Mouse (Mus musculus) heart, embryonic 13.5 days (tissue): ENCODE data around the gene Crabp1. TPM values are rescaled to one million over a fixed set of nuclear protein-coding genes. Genes with fewer than 3 reads are reported as not detected.

Experiments used
- ATAC-seq: fragments of 200-750 bp; cut with Nextera tagmentation; 2 replicates; pipeline ENCODE4 v1.8.0; 2017; ENCODE audit warnings: moderate TSS enrichment; ENCODE audit not compliant: insufficient number of reproducible peaks, low FRiP score, low TSS enrichment; ENCODE audit errors: extremely low read depth
- H3K27ac ChIP-seq: fragments of 300-500 bp; sonication (generic); replicated peaks from 2 replicates; pipeline ENCODE4 v1.5.1; 2015; ENCODE audit warnings: moderate library complexity, mild to moderate bottlenecking, inconsistent platforms
- H3K27me3 ChIP-seq: fragments of 300-500 bp; sonication (generic); replicated peaks from 2 replicates; pipeline ENCODE4 v1.6.1; 2015; ENCODE audit warnings: mild to moderate bottlenecking, inconsistent platforms
- H3K36me3 ChIP-seq: fragments of 300-500 bp; sonication (generic); 2 replicates; pipeline ENCODE4 v1.6.1; 2015; ENCODE audit warnings: mild to moderate bottlenecking, inconsistent platforms
- H3K4me1 ChIP-seq: fragments of 300-500 bp; sonication (generic); 2 replicates; pipeline ENCODE4 v1.6.1; 2015; ENCODE audit warnings: inconsistent platforms
- H3K4me2 ChIP-seq: fragments of 300-500 bp; sonication (generic); 2 replicates; pipeline ENCODE4 v1.6.1; 2015; ENCODE audit warnings: inconsistent platforms, mild to moderate bottlenecking, moderate library complexity
- H3K4me3 ChIP-seq: fragments of 300-500 bp; sonication (generic); 2 replicates; pipeline ENCODE4 v1.5.1; 2015; ENCODE audit warnings: moderate library complexity, mild to moderate bottlenecking, inconsistent platforms
- H3K9ac ChIP-seq: fragments of 300-500 bp; sonication (generic); 2 replicates; pipeline ENCODE4 v1.6.1; 2015; ENCODE audit warnings: inconsistent platforms, mild to moderate bottlenecking, moderate library complexity
- H3K9me3 ChIP-seq: fragments of 300-500 bp; sonication (generic); 2 replicates; pipeline ENCODE4 v1.6.1; 2016; ENCODE audit warnings: inconsistent platforms
- WGBS: fragments of 180-500 bp; shearing (Covaris S2); methylation state at CpG from one replicate; pipeline ENCODE4 v1.1.7; 2015; ENCODE audit warnings: mixed read lengths; 5-methylcytosine and 5-hydroxymethylcytosine counted together
- polyA plus RNA-seq: library from polyadenylated mRNA; unstranded; fragments of >200 nt; fragmentation: Nextera tagmentation; extraction: Ambion mirVana; gene quantifications from 2 replicates; pipeline ENCODE4 v1.2.1, GENCODE M21; 2015

Crabp1 gene
- polyA plus RNA-seq, 1 experiment from 2014 or later, result 17.6 TPM

DNA sequence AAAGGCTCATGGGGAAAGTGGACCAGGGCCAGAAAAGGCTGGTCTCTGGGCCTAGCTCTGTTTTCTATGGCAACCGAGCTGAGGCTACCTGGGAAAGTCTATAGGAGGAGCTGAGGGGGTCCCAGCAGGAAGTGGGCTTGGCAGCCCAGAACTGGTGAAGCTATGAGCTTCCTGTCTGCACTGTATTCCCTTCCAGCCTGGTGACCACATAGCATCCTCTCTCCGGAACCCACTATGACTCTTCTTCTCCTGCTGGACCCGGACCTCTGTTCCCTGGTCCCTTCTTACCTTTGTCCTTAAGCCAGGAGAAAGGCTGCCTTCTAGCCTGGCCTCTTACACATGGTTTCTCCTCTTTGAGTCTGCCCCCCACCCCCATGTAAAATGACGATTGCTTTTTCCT is 20.7 kb upstream of the Crabp1 start:
- no peak for ATAC-seq
- Histone ChIP-seq H3K27ac (no peak overlapping the region), H3K4me3 (no peak overlapping the region), H3K4me2 (no peak overlapping the region), H3K9me3 (no peaks in the 10 kb centered on the region), H3K9ac (no peak overlapping the region), H3K4me1 (no peaks in the 10 kb centered on the region), H3K27me3 (peaks cover 11% of the 10 kb centered on the region), H3K36me3 (no peaks in the 10 kb centered on the region)
- 59% methylated on average over 4 of the region's 4 CpGs for WGBS

DNA sequence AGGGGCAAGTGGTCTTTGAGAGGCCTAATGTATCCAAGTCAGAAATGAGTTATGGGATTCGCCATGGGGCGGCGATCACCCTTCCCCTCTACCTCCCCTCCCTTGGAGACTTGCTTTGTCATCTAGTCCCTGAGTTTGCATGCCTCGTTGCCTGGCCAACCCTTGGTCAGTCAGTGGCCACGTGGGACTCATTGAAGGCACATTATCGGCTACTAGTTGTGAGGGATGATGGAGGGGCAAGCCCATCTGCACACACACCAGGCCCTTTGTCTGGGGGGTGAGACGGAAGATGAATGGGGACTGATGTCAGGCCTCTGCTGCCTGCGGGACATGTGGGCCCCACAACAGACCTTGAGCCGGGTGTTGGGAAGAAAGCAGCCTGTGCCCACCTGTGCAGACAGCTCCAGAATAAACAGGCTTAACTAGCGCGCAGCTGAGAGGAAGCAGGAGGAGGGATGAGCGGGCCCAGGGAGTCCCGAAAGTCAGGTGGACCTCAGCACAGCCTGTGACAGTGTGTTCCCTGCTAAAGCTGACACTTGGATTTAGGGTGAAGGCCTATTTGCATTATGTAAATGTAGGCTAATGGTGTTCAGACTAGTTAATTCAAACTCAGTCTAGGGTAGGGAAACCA is 18.7 kb upstream of the Crabp1 start:
- H3K27me3 ChIP-seq, result peaks cover 13% of the 10 kb centered on the region; the same call in 1 of the 2 replicates
- no peak overlapping the region for H3K4me3 ChIP-seq
- H3K9ac ChIP-seq, result no peak overlapping the region
- WGBS, result 69% methylated on average over 13 of the region's 13 CpGs
- H3K27ac ChIP-seq, result no peak overlapping the region
- H3K4me1 ChIP-seq, result no peaks in the 10 kb centered on the region; the same call in 1 of the 2 replicates
- no peak for ATAC-seq
- no peaks in the 10 kb centered on the region for H3K36me3 ChIP-seq
- H3K9me3 ChIP-seq, result no peaks in the 10 kb centered on the region
- H3K4me2 ChIP-seq, result no peak overlapping the region

DNA sequence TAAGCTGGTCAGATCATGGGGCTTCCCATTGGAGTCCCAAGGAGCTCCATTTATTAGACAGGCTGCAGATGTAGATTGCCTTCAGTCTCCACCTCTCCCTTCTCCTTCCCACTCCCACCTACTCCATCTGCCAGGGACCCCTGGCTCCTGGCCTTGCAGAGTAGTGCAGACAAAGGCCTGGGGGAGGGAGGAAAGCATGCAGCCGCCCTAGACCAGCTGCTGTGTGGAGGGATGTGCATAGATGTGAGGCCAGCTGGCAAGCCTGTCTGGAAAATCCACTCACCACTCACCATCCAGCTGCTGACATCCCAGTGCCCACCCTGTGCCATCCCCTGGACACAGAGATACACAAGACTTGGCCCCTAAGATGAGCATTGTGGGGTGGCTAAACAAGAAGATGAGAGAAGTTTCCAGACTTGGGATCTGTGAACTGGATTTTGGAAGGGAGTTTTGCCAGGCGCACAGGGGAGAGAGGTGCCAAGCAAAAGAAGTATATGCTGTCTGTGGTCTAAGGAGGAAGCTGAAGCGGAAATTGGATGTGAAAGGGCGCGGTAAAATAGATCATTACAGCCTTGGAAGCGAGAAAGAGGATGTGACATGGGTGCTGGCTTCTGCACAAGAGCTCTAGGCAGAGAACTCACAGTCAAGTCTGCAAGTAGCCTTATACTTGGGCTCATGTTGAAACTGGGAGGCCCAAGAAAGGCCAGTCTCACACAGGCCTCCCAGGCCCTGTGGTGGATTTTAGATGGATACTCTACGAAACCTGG is 14.2 kb upstream of the Crabp1 start:
- Histone ChIP-seq H3K27ac (no peak overlapping the region), H3K4me3 (no peak overlapping the region), H3K9me3 (no peaks in the 10 kb centered on the region), H3K4me2 (no peak overlapping the region), H3K36me3 (no peaks in the 10 kb centered on the region), H3K4me1 (no peaks in the 10 kb centered on the region; the same call in 1 of the 2 replicates), H3K27me3 (peaks cover 44% of the 10 kb centered on the region), H3K9ac (no peak overlapping the region)
- no peak for ATAC-seq
- WGBS, result 82% methylated on average over 7 of the region's 7 CpGs

DNA sequence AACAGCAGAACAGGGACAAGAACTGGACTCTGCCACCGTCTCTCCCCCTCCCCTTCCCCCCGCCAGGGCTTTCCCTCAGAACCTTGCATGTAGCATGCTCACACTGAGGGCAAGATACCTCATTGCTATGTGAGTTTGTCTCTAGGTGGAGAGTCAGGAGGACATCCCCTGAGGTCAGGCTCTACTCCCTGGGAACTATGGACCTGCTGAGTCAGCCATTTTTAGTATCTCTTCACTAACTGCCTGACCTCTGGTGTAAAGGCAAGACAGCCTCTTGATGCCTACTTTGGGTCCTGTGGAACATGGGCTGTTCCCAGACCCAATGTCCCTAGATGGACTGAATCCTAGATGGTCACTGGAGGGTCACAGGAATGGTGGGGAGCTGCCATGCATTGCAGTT is 12.9 kb upstream of the Crabp1 start:
- H3K36me3 ChIP-seq, result no peaks in the 10 kb centered on the region
- H3K27me3 ChIP-seq, result peaks cover 44% of the 10 kb centered on the region
- no peaks in the 10 kb centered on the region for H3K9me3 ChIP-seq
- WGBS, result 67% methylated on average over 2 of the region's 2 CpGs
- H3K4me3 ChIP-seq, result no peak overlapping the region
- no peaks in the 10 kb centered on the region; the same call in 1 of the 2 replicates for H3K4me1 ChIP-seq
- no peak overlapping the region for H3K9ac ChIP-seq
- H3K27ac ChIP-seq, result no peak overlapping the region
- no peak for ATAC-seq
- no peak overlapping the region for H3K4me2 ChIP-seq

DNA sequence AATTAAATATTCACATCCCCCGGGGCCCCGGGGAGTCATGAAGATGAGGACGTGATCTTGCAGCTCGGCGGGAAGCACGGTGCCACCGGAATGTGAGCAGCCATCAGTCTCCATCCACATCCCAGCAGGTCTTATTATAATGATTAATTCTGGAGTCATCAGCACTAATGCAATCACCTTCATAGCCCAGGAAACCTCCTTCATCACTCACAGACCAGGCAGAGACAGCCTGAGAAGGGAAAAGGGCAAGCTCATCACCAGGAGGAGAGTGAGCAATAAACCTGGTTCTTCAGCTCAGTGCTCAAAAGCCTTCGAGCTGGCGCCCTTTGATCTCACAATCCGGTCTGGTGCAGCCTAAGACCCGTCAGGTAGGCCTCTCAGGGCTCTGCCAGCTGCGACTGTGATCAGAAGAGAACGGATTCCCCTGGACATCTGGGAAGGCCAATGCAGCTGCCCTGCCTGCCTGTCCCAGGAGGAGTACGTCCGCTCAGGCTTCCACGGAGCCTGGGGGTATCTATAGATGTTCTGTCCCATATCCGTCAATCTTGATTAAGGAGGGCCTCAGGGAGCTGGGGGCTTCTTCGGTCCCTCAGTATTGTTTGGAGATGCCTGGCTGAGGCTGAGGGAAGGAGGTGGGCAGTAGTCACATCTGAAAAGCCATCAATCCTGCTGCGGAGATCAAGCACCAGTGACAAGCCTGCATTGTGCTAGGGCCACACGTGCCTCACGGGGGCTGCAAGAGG is 12.2 kb upstream of the Crabp1 start:
- WGBS, result 47% methylated on average over 21 of the region's 21 CpGs
- no peaks in the 10 kb centered on the region; the same call in 1 of the 2 replicates for H3K4me1 ChIP-seq
- H3K27ac ChIP-seq, result no peak overlapping the region
- no peak overlapping the region for H3K9ac ChIP-seq
- H3K27me3 ChIP-seq, result peaks cover 38% of the 10 kb centered on the region
- no peaks in the 10 kb centered on the region for H3K36me3 ChIP-seq
- H3K9me3 ChIP-seq, result no peaks in the 10 kb centered on the region
- ATAC-seq, result no peak
- H3K4me3 ChIP-seq, result no peak overlapping the region
- H3K4me2 ChIP-seq, result no peak overlapping the region

DNA sequence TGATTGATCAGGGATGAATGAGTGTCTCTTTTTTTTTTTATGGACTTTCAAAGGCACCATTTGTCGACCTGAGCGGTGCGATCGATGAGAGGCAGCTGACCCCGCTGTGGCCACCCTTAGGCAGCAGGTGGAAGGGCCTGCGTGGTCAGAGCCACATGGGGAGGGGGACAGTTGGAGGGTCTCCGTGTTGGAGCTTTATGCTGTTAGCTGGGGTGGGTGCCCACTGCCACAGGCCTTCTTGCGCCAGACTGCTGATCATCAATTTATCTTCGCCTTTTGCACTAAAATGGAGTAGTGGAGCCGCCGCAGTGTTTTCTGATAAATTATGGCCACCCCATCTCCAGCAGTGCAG is 11.6 kb upstream of the Crabp1 start:
- Histone ChIP-seq H3K4me2 (no peak overlapping the region), H3K4me1 (no peaks in the 10 kb centered on the region; the same call in 1 of the 2 replicates), H3K27ac (no peak overlapping the region), H3K4me3 (no peak overlapping the region), H3K27me3 (peaks cover 37% of the 10 kb centered on the region), H3K9me3 (no peaks in the 10 kb centered on the region), H3K36me3 (no peaks in the 10 kb centered on the region), H3K9ac (no peak overlapping the region)
- 62% methylated on average over 11 of the region's 11 CpGs for WGBS
- ATAC-seq, result no peak

DNA sequence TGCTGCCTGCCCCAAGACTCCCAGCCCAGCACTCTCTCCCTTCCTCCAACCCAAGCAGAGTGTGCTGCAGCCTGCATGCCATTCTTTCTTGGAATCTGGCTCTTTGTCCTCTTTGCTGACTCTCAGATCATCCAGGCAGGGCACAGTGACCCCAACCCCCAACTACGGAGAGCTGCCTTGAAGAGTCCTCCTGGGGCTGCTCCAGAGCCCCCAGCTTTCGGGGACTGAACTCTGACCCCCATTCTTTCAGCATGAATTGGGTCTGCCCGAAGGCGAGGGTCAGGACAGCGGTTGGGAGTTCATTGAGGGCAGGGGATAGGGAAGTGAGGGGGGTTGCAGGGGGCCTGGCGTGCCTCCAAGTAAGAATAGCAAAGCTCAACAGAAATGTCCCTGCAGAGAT is 5.0 kb upstream of the Crabp1 start:
- no peak for ATAC-seq
- Histone ChIP-seq H3K27ac (no peak overlapping the region), H3K9me3 (no peaks in the 10 kb centered on the region), H3K4me2 (no peak overlapping the region), H3K36me3 (no peaks in the 10 kb centered on the region), H3K9ac (0 out of 2 replicates have a peak overlapping the region, but pooled peaks have one; percentile 19), H3K4me1 (peaks cover 16% of the 10 kb centered on the region), H3K27me3 (peaks cover 54% of the 10 kb centered on the region), H3K4me3 (no peak overlapping the region)
- WGBS, result 53% methylated on average over 6 of the region's 6 CpGs

DNA sequence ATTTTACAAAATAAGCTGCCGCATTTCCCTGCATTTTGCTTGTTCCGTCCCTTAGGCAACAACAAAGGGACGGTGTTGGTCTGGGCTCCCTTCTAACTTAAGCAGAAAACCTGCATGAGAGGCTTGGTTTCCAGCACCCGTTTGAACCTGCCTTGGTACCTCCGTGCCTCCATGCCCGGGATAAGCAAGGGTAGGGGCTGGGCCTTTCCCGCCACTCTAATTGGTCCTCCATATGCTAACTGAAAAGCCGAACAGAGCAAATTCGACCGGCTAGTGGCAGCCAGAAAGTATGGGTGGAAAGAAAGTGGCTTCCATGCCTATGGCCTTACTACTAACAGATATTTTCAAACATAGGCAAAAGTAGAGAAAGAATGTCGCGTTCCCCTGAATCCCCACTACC is 457 bp upstream of the Crabp1 start:
- Histone ChIP-seq H3K27ac (no peak overlapping the region), H3K9ac (0 out of 2 replicates have a peak overlapping the region, but pooled peaks have one; percentile 54), H3K9me3 (no peaks in the 10 kb centered on the region), H3K27me3 (peaks cover 88% of the 10 kb centered on the region), H3K4me3 (peak overlapping the region; percentile 53), H3K36me3 (no peaks in the 10 kb centered on the region), H3K4me1 (peaks cover 30% of the 10 kb centered on the region), H3K4me2 (peak overlapping the region; percentile 79)
- no peak for ATAC-seq
- 27% methylated on average over 12 of the region's 12 CpGs for WGBS

DNA sequence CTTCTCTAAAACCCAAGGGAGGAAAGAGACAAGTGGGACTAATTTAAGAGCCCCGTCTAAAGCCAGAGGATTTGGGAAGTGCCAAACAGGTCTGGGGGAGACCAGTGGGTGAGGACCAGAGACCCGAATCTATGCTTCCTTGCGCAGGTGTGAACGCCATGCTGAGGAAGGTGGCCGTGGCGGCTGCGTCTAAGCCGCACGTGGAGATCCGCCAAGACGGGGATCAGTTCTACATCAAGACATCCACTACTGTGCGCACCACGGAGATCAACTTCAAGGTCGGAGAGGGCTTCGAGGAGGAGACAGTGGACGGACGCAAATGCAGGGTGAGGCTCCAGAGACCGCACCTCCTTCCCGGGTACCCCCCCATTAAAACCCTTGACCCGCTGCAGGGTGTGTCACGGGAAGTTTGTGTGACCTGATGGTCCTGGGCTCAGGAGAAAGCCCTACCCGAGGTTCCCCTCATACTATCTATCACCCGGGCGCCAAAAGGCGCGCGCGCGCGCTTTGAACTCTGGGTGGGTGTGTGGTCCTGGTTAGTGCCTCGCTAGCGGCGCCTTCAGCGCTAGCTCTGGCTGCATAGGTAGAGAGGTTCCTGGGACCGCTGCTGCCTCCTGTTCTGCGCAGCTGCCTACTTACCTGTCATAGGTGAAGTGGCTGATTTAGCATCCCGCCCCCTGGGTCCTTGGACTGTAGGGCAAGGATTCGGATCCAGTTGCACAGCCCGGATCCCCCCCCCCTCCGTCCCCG is 963 bp downstream of the Crabp1 start:
- WGBS, result under 1% methylated on average over 41 of the region's 41 CpGs
- no peak for ATAC-seq
- Histone ChIP-seq H3K4me2 (peak overlapping the region; percentile 79), H3K36me3 (no peaks in the 10 kb centered on the region), H3K27ac (no peak overlapping the region), H3K9ac (peak overlapping the region; percentile 54), H3K9me3 (no peaks in the 10 kb centered on the region), H3K27me3 (peaks cover 99% of the 10 kb centered on the region), H3K4me3 (peak overlapping the region; percentile 53), H3K4me1 (peaks cover 18% of the 10 kb centered on the region)

DNA sequence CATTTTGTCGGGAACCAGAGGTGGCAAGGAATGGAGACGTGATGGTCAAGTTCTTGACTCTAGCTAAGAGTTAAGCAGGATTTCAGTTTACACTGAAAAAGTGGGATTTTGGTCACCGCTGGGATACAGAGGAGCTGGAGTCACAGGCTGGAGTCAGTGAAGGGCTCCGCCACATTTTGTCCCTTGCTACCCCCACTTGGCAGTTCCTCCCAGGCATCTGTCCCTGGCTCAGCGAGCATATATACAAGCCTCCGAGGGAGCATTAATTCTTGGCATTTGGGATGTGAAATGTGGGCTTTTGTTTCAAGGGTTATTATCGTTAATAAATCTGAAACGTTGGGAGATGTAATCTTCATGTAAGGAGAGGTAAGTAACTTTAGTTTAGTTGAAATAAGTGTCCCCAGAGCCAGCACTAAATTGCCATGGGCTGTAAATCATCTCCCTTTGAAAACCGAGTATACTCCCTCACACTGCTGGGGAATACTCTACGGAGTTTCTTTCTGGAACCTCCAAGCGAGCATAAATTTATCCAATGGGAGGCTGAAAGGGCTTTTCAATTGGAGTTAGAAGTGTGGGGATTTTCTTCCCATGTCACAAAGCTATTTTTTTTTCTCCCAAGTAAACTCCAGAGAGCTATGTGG is 5.7 kb downstream of the Crabp1 start:
- Histone ChIP-seq H3K4me3 (no peak overlapping the region), H3K27ac (no peak overlapping the region), H3K9ac (no peak overlapping the region), H3K27me3 (peaks cover 75% of the 10 kb centered on the region), H3K4me2 (no peak overlapping the region), H3K4me1 (peaks cover 30% of the 10 kb centered on the region), H3K36me3 (no peaks in the 10 kb centered on the region), H3K9me3 (no peaks in the 10 kb centered on the region)
- 70% methylated on average over 11 of the region's 11 CpGs for WGBS
- no peak for ATAC-seq
